Mouse (Mus musculus): Measurements from ENCODE around the gene Cela1. TPM values are rescaled to one million over a fixed set of nuclear protein-coding genes. Genes with fewer than 3 reads are reported as not detected.

Gene Cela1
- total RNA-seq, 1 experiment from 2014 or later: 58.6 TPM

- DNase-seq: no peak
Observed at GRCm38 (mm10) chr15:100635239-100635638, 52.5 kb downstream of the Cela1 start.

- DNase-seq: no peak
Observed at GRCm38 (mm10) chr15:100633341-100633740, 54.4 kb downstream of the Cela1 start.

- no peak for DNase-seq
Observed at GRCm38 (mm10) chr15:100632323-100632722, 55.4 kb downstream of the Cela1 start.

- DNase-seq: no peak
Observed at GRCm38 (mm10) chr15:100631454-100632170, 56.1 kb downstream of the Cela1 start.

GRCm38 (mm10) chr15:100630126-100630525 lies 57.6 kb downstream of the Cela1 start:
- DNase-seq: no peak

GRCm38 (mm10) chr15:100628797-100629196 lies 58.9 kb downstream of the Cela1 start:
- no peak for DNase-seq

DNA sequence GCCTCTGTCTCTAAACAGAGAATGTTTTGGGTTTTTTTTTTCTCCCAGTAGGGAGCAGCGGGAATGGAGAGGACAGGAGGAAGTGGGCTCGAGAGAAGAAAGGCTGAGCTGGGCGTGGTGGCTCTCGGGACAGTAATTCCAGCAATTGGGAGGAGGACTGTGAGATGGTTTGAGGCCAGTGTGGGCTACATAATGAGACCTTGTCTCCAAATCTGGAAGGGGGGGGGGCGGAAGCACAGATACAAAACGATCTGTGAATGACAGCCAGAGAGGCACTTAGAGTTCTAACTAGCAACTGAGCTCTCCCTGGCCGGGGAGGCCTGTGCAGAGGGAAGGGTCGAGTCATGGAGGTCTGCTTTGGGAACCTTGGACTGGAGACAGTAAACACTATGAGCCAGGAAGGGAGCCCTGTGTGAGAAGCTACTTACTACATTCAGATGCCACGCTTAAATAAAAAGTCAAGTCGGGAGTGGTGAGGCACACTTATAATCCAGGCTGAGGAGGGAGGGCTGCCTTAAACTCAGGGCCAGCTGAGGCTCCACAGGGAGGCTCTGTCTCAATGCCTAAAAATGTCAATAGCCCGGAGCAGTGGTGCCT lies 59.8 kb downstream of the Cela1 start:
- DNase-seq: no peak

- no peak for DNase-seq
Observed at GRCm38 (mm10) chr15:100627287-100627686, 60.4 kb downstream of the Cela1 start.

GRCm38 (mm10) chr15:100624435-100624834 lies 63.3 kb downstream of the Cela1 start:
- DNase-seq: no peak

Small RNAs within 50 kb of the gene (microRNA-seq; reads per million reads assigned to microRNA genes)
- gene Mir6961: 0 reads per million in 2 experiments

Other genes starting within 250 kb of the Cela1 start
- gene Letmd1, start 218.9 kb downstream of the Cela1 start, total RNA-seq (2021): 123 and 143 TPM in 2 replicates
- 6.8 and 8.2 TPM in 2 replicates for gene Csrnp2, start 192.4 kb downstream of the Cela1 start, total RNA-seq (2021)
- 27.9 and 31.3 TPM in 2 replicates for gene Tfcp2, start 135.9 kb downstream of the Cela1 start, total RNA-seq (2021)
- gene Pou6f1, start 87.9 kb downstream of the Cela1 start, total RNA-seq (2021): 18.3 and 20.5 TPM in 2 replicates
- 234 and 249 TPM in 2 replicates for gene Dazap2, start 72.6 kb downstream of the Cela1 start, total RNA-seq (2021)
- gene Smagp, start 51.0 kb downstream of the Cela1 start, total RNA-seq (2021): 37.9 and 39.0 TPM in 2 replicates
- gene Bin2, start 18.4 kb downstream of the Cela1 start, total RNA-seq (2021): 1.3 and 1.8 TPM in 2 replicates
- gene Galnt6, start 41.5 kb upstream of the Cela1 start, total RNA-seq (2021): 3.8 and 6.3 TPM in 2 replicates
- 4.9 and 6.3 TPM in 2 replicates for gene Slc4a8, start 73.8 kb upstream of the Cela1 start, total RNA-seq (2021)
- gene Scn8a, start 181.9 kb upstream of the Cela1 start, total RNA-seq (2021): 4.4 and 4.8 TPM in 2 replicates